Mouse (Mus musculus) liver, embryonic 12.5 days (tissue): ENCODE data around the gene Slc48a1. TPM values are rescaled to one million over a fixed set of nuclear protein-coding genes. Genes with fewer than 3 reads are reported as not detected.

Experiments
- ATAC-seq: fragments of 200-750 bp; cut with Nextera tagmentation; 2 replicates; pipeline ENCODE4 v1.8.0; 2017; ENCODE audit warnings: moderate number of reproducible peaks, mild to moderate bottlenecking, moderate library complexity
- H3K27ac ChIP-seq: fragments of 300-500 bp; sonication (generic); 2 replicates; pipeline ENCODE4 v1.5.1; 2016; ENCODE audit warnings: mild to moderate bottlenecking
- H3K27me3 ChIP-seq: fragments of 300-500 bp; sonication (generic); replicated peaks from 2 replicates; pipeline ENCODE4 v1.6.1; 2016; ENCODE audit warnings: mild to moderate bottlenecking, moderate library complexity
- H3K36me3 ChIP-seq: fragments of 300-500 bp; sonication (generic); 2 replicates; pipeline ENCODE4 v1.6.1; 2016; ENCODE audit warnings: mild to moderate bottlenecking, moderate library complexity
- H3K4me1 ChIP-seq: fragments of 300-500 bp; sonication (generic); 2 replicates; pipeline ENCODE4 v1.6.1; 2016
- H3K4me2 ChIP-seq: fragments of 300-500 bp; sonication (generic); 2 replicates; pipeline ENCODE4 v1.6.1; 2016; ENCODE audit warnings: mild to moderate bottlenecking, moderate library complexity
- H3K4me3 ChIP-seq: fragments of 300-500 bp; sonication (generic); 2 replicates; pipeline ENCODE4 v1.5.1; 2016; ENCODE audit warnings: mild to moderate bottlenecking, moderate library complexity
- H3K9ac ChIP-seq: fragments of 300-500 bp; sonication (generic); 2 replicates; pipeline ENCODE4 v1.6.1; 2016; ENCODE audit warnings: mild to moderate bottlenecking, moderate library complexity
- H3K9me3 ChIP-seq: fragments of 300-500 bp; sonication (generic); replicated peaks from 2 replicates; pipeline ENCODE4 v1.6.1; 2016; ENCODE audit warnings: mild to moderate bottlenecking, moderate library complexity
- WGBS: fragments of 180-500 bp; shearing (Covaris S2); methylation state at CpG from one replicate; pipeline ENCODE4 v1.1.7; 2016; ENCODE audit not compliant: insufficient replicate concordance; 5-methylcytosine and 5-hydroxymethylcytosine counted together
- polyA plus RNA-seq: library from polyadenylated mRNA; unstranded; fragments of >200 nt; fragmentation: Nextera tagmentation; extraction: Ambion mirVana; gene quantifications from 2 replicates; pipeline ENCODE4 v1.2.1, GENCODE M21; 2016

Gene Slc48a1
- polyA plus RNA-seq, 1 experiment from 2014 or later: 88.7 TPM

DNA sequence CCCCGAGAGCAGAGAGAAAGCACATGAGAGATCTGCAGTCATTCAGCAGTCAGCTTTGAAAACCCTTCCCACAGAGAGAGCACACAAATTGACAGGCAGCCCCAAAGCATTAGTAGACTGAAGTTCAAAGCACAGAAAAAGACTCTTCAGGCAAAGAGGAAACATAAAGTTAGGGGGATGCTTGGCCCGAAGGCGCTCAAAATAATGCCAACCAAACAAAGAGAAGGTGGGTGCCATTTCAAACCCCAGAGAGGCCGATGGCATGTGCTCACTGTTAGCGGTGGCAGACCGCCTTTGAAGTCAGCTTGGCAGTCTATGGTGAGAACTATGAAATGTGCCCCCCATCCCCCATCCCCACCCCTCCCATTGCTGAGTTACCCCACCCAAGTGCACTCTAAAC lies 63.7 kb downstream of the Slc48a1 start:
- no peak for ATAC-seq
- no peaks in the 10 kb centered on the region for H3K36me3 ChIP-seq
- H3K27ac ChIP-seq: peak overlapping the region; percentile 24; the same call in 1 of the 2 replicates
- no peaks in the 10 kb centered on the region for H3K9me3 ChIP-seq
- no peaks in the 10 kb centered on the region for H3K27me3 ChIP-seq
- H3K4me1 ChIP-seq: peaks cover 100% of the 10 kb centered on the region
- H3K9ac ChIP-seq: no peak overlapping the region
- WGBS: 76% methylated on average over 6 of the region's 6 CpGs
- H3K4me3 ChIP-seq: no peak overlapping the region
- H3K4me2 ChIP-seq: peak overlapping the region; percentile 63

Other genes with a start within 250 kb of the Slc48a1 start
- gene Rpap3, start 72.7 kb upstream of the Slc48a1 start, polyA plus RNA-seq: 19.5 and 20.0 TPM in 2 replicates
- not detected in 2 replicates for gene Endou, start 47.2 kb upstream of the Slc48a1 start, polyA plus RNA-seq
- gene Rapgef3, start 10.5 kb upstream of the Slc48a1 start, polyA plus RNA-seq: 3.5 and 3.9 TPM in 2 replicates
- gene Hdac7, start 66.0 kb downstream of the Slc48a1 start, polyA plus RNA-seq: 14.0 and 14.3 TPM in 2 replicates
- gene Vdr, start 132.1 kb downstream of the Slc48a1 start, polyA plus RNA-seq: 0.46 and 0.66 TPM in 2 replicates
- 15.6 and 18.1 TPM in 2 replicates for gene Tmem106c, start 185.7 kb downstream of the Slc48a1 start, polyA plus RNA-seq
- gene Col2a1, start 226.2 kb downstream of the Slc48a1 start, polyA plus RNA-seq: 1.1 and 1.3 TPM in 2 replicates